Mouse (Mus musculus) erythroblast, embryonic 14.5 days (primary cell): ENCODE data around the gene Cd109.

Source experiments
- GATA1 ChIP-seq: IDR thresholded peaks from 2 replicates; pipeline ENCODE4 v1.6.1; 2012; ENCODE audit warnings: low read length, inconsistent platforms, mixed read lengths
- TAL1 ChIP-seq: IDR thresholded peaks from 3 replicates; pipeline ENCODE4 v1.6.1; 2012; ENCODE audit warnings: low read length, inconsistent platforms, mixed read lengths

GRCm38 (mm10) chr9:78648641-78649040 is 33.3 kb downstream of the Cd109 start:
- TF ChIP-seq GATA1 (no peak), TAL1 (no peak)
